Mouse (Mus musculus) spleen, postnatal 4 days (tissue): Measurements from ENCODE around the gene Chrna3.
A peak's percentile ranks its signal among the peaks of the same experiment; 100 is the strongest.

Experiments used
- DNase-seq, 2 experiments: peaks; one replicate each; pipeline ENCODE4 v3.0.0; 2022; ENCODE audit warnings: low spot score in 2 of 2

Gene Chrna3

GRCm38 (mm10) chr9:55003609-55004008, 22.8 kb downstream of the Chrna3 start:
- no peak for DNase-seq

GRCm38 (mm10) chr9:54995645-54996044, 30.7 kb downstream of the Chrna3 start:
- DNase-seq: no peak

- peak in 1 of 2 experiments; percentile 46 for DNase-seq
These were observed 32.0 kb downstream of the Chrna3 start for GRCm38 (mm10) chr9:54994381-54994780.

- DNase-seq: no peak
These were observed 36.0 kb downstream of the Chrna3 start for GRCm38 (mm10) chr9:54990362-54990761.

GRCm38 (mm10) chr9:54982401-54982800, 44.0 kb downstream of the Chrna3 start:
- peak in 1 of 2 experiments; percentile 14 for DNase-seq

GRCm38 (mm10) chr9:54981291-54982191, 44.8 kb downstream of the Chrna3 start:
- DNase-seq: peak in 1 of 2 experiments; percentile 61

- no peak for DNase-seq
These were observed 45.7 kb downstream of the Chrna3 start, which contains the start of gene Chrna5 for GRCm38 (mm10) chr9:54980674-54981073. Gene Chrna5, plus strand, starts transcription at chr9:54980880.

GRCm38 (mm10) chr9:54969972-54970637, 56.3 kb downstream of the Chrna3 start:
- no peak for DNase-seq

GRCm38 (mm10) chr9:54963669-54964068, 62.7 kb downstream of the Chrna3 start:
- no peak for DNase-seq

- DNase-seq: no peak
These were observed 65.3 kb downstream of the Chrna3 start for GRCm38 (mm10) chr9:54961059-54961458.
